Comparison of ENCODE assay signal across 8 mouse cellular contexts in genomic region chr4:149373431-149373830, GRCm38 (mm10). TPM values are rescaled to one million over a fixed set of nuclear protein-coding genes. Genes with fewer than 3 reads are reported as not detected.
A peak's percentile ranks its signal among the peaks of the same experiment; 100 is the strongest.
DNase-seq lines count a peak whose midpoint lies in the region; ATAC-seq lines count a peak whose summit lies in the region.

No protein-coding gene starts in this region.

- peaks cover 10% of the 10 kb centered on the region for H3K36me3 ChIP-seq in midbrain, embryonic 11.5 days (ENCODE audit: control insufficient read depth, insufficient read depth, low read length)
- H3K36me3 ChIP-seq in midbrain, embryonic 15.5 days (replicated peaks), result peaks cover 19% of the 10 kb centered on the region

- H3K4me3 ChIP-seq in midbrain, embryonic 11.5 days (ENCODE audit: low read depth, low read length), result no peak overlapping the region
- no peak overlapping the region for H3K4me3 ChIP-seq in midbrain, embryonic 15.5 days

- no peak overlapping the region for H3K4me2 ChIP-seq in midbrain, embryonic 11.5 days
- no peak overlapping the region for H3K4me2 ChIP-seq in midbrain, embryonic 15.5 days

- no peak for ATAC-seq in midbrain, embryonic 11.5 days (ENCODE audit: low FRiP score)
- no peak for ATAC-seq in midbrain, embryonic 15.5 days (replicated peaks)

- H3K27ac ChIP-seq in midbrain, embryonic 11.5 days (ENCODE audit: low read depth, low read length), result no peak overlapping the region
- H3K27ac ChIP-seq in midbrain, embryonic 15.5 days, result no peak overlapping the region

- no peaks in the 10 kb centered on the region for H3K27me3 ChIP-seq in midbrain, embryonic 11.5 days (ENCODE audit: control insufficient read depth, insufficient read depth, low read length)
- H3K27me3 ChIP-seq in midbrain, embryonic 15.5 days (replicated peaks), result no peaks in the 10 kb centered on the region

- WGBS in midbrain, embryonic 11.5 days, result 70% methylated on average over 5 of the region's 5 CpGs
- WGBS in midbrain, embryonic 15.5 days, result 63% methylated on average over 5 of the region's 5 CpGs

- peak; percentile 49 for DNase-seq in cerebellum, adult 11 months
- no peak for DNase-seq in cerebellum, adult 11-12 months
- DNase-seq in midbrain, embryonic 11.5 days (ENCODE audit: low spot score, missing footprints), result peak; percentile 91
- DNase-seq in cerebellum, adult 8-10 months, result peak; percentile 56
- DNase-seq in heart, postnatal 4 days, result peak; percentile 72
- DNase-seq in lung, postnatal 14 days, result peak; percentile 71
- DNase-seq in testis, postnatal 10 days (ENCODE audit: low spot score), result peak; percentile 77

- no peak overlapping the region; the same call in 1 of the 2 replicates for H3K9ac ChIP-seq in midbrain, embryonic 11.5 days (ENCODE audit: low read length)
- H3K9ac ChIP-seq in midbrain, embryonic 15.5 days, result no peak overlapping the region

- no peaks in the 10 kb centered on the region for H3K9me3 ChIP-seq in midbrain, embryonic 11.5 days (ENCODE audit: control insufficient read depth, low read length)
- H3K9me3 ChIP-seq in midbrain, embryonic 15.5 days, result no peaks in the 10 kb centered on the region

- no peaks in the 10 kb centered on the region for H3K4me1 ChIP-seq in midbrain, embryonic 11.5 days (ENCODE audit: control insufficient read depth, insufficient read depth, low read length)
- no peaks in the 10 kb centered on the region for H3K4me1 ChIP-seq in midbrain, embryonic 15.5 days

RNA-seq across cellular contexts. Expression of gene Ube4b, which starts 53.1 kb away (rescaled TPM):
- 53.3 and 53.7 TPM in 2 replicates for polyA plus RNA-seq in midbrain, embryonic 11.5 days (2014; fragmentation: Nextera tagmentation; extraction: Ambion mirVana)
- 58.7 and 64.5 TPM in 2 replicates for polyA plus RNA-seq in midbrain, embryonic 15.5 days (2015; fragmentation: Nextera tagmentation; extraction: Ambion mirVana)
- 10 to 100 TPM; 59.9 to 61.8 TPM for total RNA-seq in heart, postnatal 4 days (2021)
